22 mouse cellular contexts compared by ENCODE assay signal in the genomic region with DNA sequence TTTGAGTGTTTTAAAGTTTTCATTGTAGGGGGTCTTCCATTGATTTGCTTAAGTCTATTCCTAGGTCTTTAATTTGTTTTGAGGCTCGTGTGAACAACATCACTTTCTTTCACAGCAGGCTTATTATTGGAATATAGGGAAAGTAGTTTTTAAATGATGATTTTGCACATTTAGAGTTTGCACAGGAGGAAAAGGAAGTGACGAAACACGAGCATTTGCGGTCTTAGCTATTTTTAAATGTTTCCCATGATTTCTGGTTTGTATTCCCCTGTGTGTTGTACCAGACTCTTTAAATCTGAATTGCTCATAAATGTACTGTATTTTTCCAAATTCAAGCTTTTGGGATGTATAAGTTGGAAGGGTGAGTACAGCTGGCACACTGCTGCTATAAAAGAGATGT. TPM values are rescaled to one million over a fixed set of nuclear protein-coding genes. Genes with fewer than 3 reads are reported as not detected.
"Had no signal": no experiment of that assay in that cellular context is flagged by ENCODE, and none has a peak within 500 bp of the region (broad histone marks: within the 10 kb centered on the region; RNA-seq: fewer than 3 reads in every experiment).

No protein-coding gene starts in this region.

- ATAC-seq: liver, postnatal 0 days; lung, postnatal 0 days; midbrain, embryonic 16.5 days had no signal

- H3K4me1 ChIP-seq: lung, embryonic 15.5 days; neural tube, embryonic 13.5 days; neural tube, embryonic 15.5 days had no signal

- H3K9ac ChIP-seq: liver, embryonic 13.5 days; liver, embryonic 15.5 days; liver, postnatal 0 days; lung, embryonic 15.5 days; neural tube, embryonic 13.5 days; neural tube, embryonic 15.5 days had no signal

- H3K36me3 ChIP-seq: liver, embryonic 13.5 days; liver, embryonic 15.5 days; lung, embryonic 15.5 days; neural tube, embryonic 13.5 days; neural tube, embryonic 15.5 days had no signal

- H3K4me3 ChIP-seq: liver, embryonic 13.5 days; liver, embryonic 15.5 days; lung, embryonic 15.5 days; megakaryocyte, embryonic 14.5 days; myocyte; neural tube, embryonic 13.5 days; neural tube, embryonic 15.5 days had no signal

- H3K4me2 ChIP-seq: liver, embryonic 13.5 days; liver, embryonic 15.5 days; lung, embryonic 15.5 days; midbrain, embryonic 11.5 days; neural tube, embryonic 13.5 days; neural tube, embryonic 15.5 days had no signal

- H3K9me3 ChIP-seq: liver, embryonic 13.5 days; liver, embryonic 15.5 days; lung, embryonic 15.5 days; megakaryocyte, embryonic 14.5 days; neural tube, embryonic 13.5 days; neural tube, embryonic 15.5 days had no signal

- H3K27me3 ChIP-seq: liver, embryonic 13.5 days; liver, embryonic 15.5 days; lung, embryonic 15.5 days; megakaryocyte, embryonic 14.5 days; neural tube, embryonic 15.5 days had no signal

- DNase-seq: liver, embryonic 13.5 days; liver, postnatal 0 days; lung, adult 2 months; lung, postnatal 14 days; lung, postnatal 36 days; midbrain, embryonic 14.5 days; right cerebral cortex, postnatal 14 days; spleen, adult 18-20 months; thymus, adult 2 months; thymus, postnatal 25 days; thymus, postnatal 4 days had no signal

- H3K27ac ChIP-seq: liver, embryonic 13.5 days; liver, embryonic 15.5 days; lung, embryonic 15.5 days; macrophage; neural tube, embryonic 13.5 days; neural tube, embryonic 15.5 days had no signal

RNA-seq across cellular contexts. Expression of gene Nxf2, which starts 54.2 kb away (rescaled TPM):
- polyA plus RNA-seq: lung, adult 2 months; myocyte; small intestine, adult 2 months had no signal
